Mouse (Mus musculus): Measurements from ENCODE around the gene Speer4d. TPM values are rescaled to one million over a fixed set of nuclear protein-coding genes. Genes with fewer than 3 reads are reported as not detected.
A peak's percentile ranks its signal among the peaks of the same experiment; 100 is the strongest.
"Not testable (repeated sequence)": the region's sequence is repeated elsewhere in the genome, so short reads cannot be mapped to it uniquely, and the experiment has no call there.

The Speer4d gene
- not detected for total RNA-seq (2021)

DNA sequence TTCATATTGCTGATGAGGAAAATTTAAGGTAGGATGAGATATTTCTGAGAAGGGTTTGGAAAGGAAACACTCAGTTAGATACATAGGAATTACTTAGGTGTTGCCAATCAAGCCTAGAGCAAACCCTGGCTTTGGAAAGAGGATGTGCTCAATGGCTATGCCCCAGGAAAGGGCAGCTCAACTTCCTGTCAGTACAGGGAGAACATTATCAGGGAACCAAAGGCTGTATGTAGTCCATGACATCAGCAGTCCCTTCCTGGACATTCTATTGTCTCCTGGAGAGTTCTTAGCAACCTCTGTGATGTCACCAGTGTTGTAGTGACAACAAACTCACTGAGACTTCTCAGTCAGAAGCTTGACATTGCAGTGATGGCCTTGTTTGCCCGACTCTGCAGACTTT is at the start of gene Speer4d:
Gene Speer4d, plus strand, starts transcription at position 301 of the 400 bp plus-strand sequence.
- DNase-seq; intact Hi-C loops (cut with DNase I): not testable (repeated sequence)

DNA sequence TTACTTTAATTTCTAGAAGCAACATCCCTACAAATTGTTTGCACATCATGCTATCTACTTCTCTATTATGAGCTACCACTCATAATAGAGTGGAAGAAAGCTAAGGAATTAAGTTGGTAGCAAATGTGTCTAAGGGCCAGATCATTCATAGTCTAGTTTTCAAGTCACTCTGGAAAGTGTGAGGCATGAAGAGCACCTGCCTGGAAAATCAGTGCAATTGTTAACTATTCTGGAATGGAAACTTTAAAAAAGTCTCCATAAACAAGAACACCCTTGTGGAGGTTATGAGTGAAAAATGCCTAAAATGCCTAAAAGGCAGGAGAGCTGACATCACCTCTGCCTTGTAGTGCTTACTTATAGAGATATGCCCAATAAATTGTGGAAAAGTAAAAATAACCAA is 45.1 kb upstream of the Speer4d start:
- DNase-seq; intact Hi-C loops (cut with DNase I): not testable (repeated sequence)

DNA sequence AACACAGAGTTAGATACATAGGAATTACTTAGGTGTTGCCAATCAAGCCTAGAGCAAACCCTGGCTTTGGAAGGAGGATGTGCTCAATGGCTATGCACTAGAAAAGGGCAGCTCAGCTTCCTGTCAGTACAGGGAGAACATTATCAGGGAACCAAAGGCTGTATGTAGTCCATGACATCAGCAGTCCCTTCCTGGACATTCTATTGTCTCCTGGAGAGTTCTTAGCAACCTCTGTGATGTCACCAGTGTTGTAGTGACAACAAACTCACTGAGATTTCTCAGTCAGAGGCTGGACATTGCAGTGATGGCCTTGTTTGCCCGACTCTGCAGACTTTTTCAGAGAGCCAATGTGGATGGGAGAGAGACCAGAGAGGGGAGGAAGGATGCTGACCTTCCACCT is 41.8 kb upstream of the Speer4d start, which contains the start of gene Gm21083:
Gene Gm21083, plus strand, starts transcription at position 301 of the 400 bp plus-strand sequence.
- intact Hi-C loops (cut with DNase I); DNase-seq: not testable (repeated sequence)

DNA sequence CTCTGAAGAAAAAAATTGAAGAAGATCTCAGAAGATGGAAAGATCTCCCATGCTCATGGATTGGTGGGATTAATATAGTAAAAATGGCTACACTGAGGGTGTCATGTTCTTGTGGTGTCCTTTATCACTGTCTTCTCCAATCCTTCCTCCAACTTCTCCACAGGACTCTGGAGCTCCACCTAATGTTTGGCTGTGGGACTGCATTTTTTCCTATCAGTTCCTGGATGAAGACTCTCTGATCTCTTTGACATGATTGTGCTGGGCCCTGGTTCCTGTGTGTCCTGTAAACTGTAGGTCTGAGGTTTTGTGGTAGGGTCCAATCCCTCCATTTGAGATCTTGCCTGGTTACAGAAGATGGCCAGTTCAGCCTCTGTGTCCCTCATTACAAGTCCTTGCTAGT is 32.5 kb upstream of the Speer4d start:
- intact Hi-C loops (cut with DNase I), result loop anchor here (5.0 kb wide), 1 partner anchor 39 kb away; no protein-coding TSS in a partner anchor
- peak; percentile 8 to 50 for DNase-seq

DNA sequence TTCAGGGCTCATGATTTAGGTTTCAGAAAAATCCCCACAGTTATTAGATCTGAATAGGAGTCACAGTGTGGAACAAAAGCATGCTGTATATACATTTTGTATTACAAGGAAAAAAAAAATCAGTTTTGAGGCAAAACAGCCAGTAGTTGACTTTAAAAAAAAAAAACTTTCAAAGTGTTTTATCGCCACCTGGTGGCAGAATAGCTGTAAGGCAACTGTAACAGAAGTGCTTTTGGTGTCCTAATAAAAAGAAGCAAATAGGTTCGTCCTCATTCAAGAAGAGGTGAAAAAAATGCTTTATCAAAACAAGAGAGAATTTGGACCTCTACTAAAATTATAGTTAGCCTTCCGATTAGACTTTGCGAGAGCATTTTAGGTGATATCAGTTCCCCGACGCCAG is 30.6 kb upstream of the Speer4d start:
- peak; percentile 8 to 24 for DNase-seq
- intact Hi-C loops (cut with DNase I), result loop anchor here (5.0 kb wide), 1 partner anchor 41 kb away; no protein-coding TSS in a partner anchor

DNA sequence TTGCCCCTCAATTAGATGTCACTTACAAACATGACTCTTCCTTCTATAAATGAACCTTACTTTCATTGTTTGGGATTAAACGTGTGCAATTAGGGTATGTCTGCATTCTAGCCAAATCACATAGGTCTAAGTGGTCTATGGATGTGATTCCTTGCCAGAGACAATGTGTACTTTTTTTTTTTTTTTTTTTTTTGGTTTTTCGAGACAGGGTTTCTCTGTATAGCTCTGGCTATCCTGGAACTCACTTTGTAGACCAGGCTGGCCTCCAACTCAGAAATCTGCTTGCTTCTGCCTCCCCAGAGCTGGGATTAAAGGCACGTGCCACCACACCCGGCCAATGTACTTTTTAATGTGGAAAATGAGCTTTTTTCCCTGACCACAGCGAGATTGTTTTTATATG is 28.2 kb upstream of the Speer4d start:
- intact Hi-C loops (cut with DNase I); DNase-seq: not testable (repeated sequence)

DNA sequence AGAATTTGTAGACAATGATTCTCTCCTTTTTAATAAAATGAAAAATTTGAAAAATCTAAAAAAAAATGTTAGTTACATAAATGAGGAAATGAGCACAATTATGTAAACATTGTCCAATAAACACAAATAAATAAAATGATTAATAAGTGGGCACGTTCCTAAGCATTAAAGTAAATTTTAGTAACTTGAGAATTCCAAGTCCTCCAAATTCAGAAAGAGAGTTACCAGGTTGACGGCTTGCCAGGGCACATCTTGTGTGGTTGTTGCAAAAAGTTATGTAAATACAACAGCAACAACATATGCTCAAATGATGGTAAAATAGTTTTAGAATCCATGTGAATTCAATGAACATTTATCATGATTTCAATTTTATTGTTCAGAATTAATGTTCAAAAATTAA is 27.3 kb upstream of the Speer4d start:
- intact Hi-C loops (cut with DNase I); DNase-seq: not testable (repeated sequence)

DNA sequence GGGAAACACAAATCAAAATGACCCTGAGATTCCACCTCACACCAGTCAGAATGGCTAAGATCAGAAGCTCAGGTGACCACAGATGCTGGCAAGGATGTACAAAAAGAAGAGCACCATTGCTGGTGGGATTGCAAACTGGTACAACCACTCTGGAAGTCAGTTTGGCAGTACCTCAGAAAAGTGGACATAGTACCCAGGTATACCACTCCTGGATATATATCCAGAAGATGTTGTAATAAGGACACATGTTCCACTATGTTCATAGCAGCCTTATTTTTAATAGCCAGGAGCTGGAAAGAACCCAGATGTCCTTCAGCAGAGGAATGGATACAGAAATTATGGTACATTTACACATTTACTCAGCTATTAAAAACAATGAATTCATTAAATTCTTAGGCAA is 20.0 kb upstream of the Speer4d start:
- intact Hi-C loops (cut with DNase I), result not testable (repeated sequence)

DNA sequence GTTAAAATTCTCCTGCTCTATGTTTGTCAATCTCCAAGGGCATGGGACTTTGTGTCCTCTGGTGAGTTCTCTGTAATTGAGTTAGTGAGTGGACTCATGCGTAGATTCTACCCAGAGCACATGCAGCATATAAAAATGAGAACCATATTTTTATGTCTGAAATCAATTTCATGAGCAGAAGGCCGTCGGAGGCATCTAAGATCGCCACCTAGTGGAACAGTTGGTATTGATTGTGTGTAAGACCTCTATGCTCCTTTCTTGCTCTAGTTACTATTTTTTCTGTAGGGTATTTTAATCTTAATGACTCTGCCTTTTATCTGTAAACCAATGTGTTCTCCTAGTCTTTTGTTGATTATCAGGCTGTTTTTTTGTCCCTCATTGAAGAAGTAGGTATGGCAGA is 18.5 kb upstream of the Speer4d start:
- intact Hi-C loops (cut with DNase I), result not testable (repeated sequence)
- DNase-seq, result peak; percentile 6 to 12

More for the DNA sequence above, 20.0 kb upstream of the Speer4d start:
- not testable (repeated sequence) for DNase-seq

DNA sequence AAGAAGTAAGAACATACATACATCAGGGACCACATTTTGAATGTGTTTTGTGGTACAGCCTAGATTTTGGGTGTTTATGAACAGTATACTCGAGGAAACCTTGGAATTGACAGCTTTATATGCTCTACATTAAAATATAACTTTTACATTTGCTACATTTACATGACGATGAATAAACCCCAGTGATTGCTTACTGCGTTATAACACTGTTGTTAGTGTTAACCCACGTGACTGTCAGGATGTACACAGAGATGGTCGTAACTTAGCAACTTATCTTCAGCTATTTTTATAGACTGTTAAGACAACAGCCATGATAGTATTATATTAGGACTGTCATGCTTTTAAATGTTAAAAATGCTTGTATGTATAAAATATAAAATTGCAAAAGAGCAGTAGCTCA is 17.4 kb upstream of the Speer4d start:
- DNase-seq; intact Hi-C loops (cut with DNase I): not testable (repeated sequence)

DNA sequence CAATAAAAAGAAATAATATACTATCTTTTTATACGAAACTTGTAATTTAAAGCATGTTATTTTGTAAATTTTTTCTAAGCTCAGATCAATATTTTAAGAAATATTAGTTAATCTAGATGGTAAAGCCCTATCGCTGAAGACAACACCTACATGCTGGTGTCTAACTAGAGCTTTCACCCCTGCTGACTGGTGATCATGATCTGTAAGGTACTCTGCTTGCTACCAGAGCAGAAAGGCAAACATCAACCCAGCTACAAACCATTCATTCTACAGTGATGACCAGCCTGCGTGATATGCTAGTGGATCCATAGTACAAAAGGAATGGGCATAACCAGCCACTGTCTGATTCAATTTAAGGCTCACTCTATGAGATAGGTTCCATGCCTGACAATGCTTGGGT is 16.9 kb upstream of the Speer4d start:
- intact Hi-C loops (cut with DNase I); DNase-seq: not testable (repeated sequence)

DNA sequence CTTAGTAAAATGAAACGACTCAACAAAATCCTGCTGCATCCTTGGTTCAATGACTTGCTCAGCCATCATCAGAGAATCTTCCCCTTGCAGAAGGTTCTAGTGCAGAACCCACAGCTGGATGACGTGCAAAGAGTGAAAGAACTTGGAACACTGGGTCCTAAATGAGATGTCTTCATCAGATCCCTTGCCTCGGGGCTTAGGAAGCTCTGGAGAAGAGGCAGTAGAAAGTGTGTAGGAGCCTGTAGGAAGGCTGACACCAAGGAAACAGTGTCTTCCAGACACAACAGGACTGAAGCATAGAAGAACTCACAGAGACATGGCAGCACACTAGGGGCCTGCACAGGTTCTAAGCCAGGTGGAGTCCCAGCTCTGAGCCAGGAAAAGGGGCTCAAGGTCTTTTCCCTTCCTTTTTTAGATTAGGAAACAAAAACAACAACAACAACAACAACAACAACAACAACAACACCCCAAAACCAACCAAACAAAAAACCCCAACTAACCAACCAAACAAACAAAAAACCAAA is 16.4 kb upstream of the Speer4d start:
- DNase-seq; intact Hi-C loops (cut with DNase I): not testable (repeated sequence)

DNA sequence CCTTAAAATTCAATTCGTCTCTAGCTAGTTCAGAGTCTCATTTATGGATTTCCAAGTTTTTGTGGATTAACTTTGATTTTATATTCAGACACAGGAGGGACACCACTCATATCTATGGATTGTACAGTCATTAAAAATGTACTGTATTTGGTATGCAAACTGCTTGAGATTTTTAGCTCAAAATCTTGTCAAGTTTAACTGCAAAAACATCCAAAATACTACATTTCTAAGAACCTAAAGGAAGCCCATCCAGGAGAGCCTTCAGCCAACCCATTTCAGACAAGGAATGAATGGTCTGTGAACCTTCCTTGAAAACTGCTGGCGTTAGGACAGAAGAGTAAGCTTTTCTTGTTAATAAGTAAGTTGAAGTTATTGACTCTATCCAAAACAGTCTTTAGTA is 15.9 kb upstream of the Speer4d start:
- intact Hi-C loops (cut with DNase I); DNase-seq: not testable (repeated sequence)

DNA sequence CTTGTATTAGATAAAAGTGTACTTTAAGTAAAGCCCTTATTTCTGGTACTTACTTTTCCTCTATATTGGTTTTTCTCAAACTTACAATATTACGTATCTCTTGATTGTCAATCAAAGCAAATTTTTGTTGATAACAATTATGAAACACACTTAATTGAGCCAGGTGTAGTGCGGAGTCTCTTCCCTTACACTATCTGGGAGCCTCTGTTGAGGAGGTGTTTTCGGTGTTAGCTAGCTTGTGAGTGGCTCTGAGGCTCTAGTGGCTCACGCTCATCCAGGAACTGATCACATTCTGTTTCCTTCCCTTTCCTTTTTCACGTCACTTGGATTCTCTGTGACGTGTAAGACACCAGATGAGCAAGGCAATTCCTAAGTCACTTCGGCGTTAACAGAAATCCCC is 15.3 kb upstream of the Speer4d start:
- DNase-seq; intact Hi-C loops (cut with DNase I): not testable (repeated sequence)

DNA sequence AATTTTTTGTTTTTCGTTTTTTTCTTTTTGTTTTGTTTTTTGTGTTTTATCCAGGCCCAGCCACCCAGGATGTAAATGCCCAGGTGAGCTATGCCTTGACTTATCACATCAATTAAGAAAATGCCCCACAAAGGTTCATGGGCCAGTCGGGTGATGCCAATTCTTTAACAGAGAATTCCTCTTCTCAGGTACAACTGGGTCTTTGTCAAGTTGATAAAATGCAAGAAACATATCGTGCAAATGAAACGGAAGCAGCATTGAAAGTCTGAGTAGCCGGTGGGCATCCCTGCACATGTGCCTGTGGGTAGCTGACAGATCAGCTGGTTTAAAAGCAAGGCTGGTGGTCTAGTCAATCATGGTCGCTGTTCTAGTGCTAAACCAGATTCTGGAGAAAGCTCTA is 12.2 kb upstream of the Speer4d start:
- intact Hi-C loops (cut with DNase I), result not testable (repeated sequence)
- DNase-seq, result peak; percentile 6 to 7

DNA sequence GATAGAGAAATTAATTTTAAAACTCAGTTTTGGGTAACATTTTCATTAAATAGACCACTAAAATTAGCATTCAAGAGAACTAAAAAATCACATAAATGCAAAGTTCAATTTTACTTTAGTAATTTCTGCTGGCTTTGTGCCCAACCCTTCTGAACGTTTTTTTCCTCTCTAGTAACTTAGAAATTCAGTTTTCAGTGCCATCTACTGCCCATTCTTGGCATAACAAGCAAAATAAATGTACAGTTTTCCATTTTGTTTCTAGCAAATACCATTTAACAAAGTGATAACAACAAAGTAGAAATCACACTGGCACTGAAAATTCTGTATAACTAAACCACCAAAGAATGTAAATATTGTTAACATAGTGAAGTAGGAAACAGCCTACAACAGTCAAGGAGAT is 8.2 kb upstream of the Speer4d start:
- intact Hi-C loops (cut with DNase I), result not testable (repeated sequence)
- peak in 1 of 2 experiments; percentile 8 for DNase-seq

DNA sequence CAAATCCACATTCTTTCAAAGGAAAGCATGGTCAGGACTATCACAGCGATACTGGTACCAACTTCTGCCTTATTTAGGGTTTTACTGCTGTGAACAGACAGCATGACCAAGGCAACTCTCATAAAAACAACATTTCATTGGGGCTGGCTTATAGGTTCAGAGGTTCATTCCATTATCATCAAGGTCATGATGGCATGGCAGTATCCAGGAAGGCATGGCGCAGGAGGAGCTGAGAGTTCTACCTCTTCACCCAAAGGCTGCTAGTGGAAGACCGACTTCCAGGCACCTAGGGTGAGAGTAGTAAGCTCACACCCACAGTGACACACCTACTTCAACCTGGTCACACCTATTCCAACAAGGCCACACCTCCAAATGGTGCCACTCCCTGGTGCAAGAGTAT is 2.7 kb upstream of the Speer4d start:
- intact Hi-C loops (cut with DNase I); DNase-seq: not testable (repeated sequence)

DNA sequence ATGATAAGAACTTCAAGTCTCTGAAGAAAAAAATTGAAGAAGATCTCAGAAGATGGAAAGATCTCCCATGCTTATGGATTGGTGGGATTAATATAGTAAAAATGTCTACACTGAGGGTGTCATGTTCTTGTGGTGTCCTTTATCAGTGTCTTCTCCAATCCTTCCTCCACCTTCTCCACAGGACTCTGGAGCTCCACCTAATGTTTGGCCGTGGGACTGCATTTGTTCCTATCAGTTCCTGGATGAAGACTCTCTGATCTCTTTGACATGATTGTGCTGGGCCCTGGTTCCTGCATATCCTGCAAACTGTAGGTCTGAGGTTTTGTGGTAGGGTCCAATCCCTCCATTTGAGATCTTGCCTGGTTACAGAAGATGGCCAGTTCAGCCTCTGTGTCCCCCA is 9.3 kb downstream of the Speer4d start:
- DNase-seq; intact Hi-C loops (cut with DNase I): not testable (repeated sequence)

DNA sequence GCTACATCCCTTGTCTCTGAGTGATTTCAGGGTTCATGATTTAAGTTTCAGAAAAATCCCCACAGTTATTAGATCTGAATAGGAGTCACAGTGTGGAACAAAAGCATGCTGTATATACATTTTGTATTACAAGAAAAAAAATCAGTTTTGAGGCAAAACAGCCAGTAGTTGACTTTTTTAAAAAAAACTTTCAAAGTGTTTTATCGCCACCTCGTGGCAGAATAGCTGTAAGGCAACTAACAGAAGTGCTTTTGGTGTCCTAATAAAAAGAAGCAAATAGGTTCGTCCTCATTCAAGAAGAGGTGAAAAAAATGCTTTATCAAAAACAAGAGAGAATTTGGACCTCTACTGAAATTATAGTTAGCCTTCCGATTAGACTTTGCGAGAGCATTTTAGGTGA is 11.2 kb downstream of the Speer4d start:
- intact Hi-C loops (cut with DNase I), result not testable (repeated sequence)
- DNase-seq, result peak in 1 of 2 experiments; percentile 5

DNA sequence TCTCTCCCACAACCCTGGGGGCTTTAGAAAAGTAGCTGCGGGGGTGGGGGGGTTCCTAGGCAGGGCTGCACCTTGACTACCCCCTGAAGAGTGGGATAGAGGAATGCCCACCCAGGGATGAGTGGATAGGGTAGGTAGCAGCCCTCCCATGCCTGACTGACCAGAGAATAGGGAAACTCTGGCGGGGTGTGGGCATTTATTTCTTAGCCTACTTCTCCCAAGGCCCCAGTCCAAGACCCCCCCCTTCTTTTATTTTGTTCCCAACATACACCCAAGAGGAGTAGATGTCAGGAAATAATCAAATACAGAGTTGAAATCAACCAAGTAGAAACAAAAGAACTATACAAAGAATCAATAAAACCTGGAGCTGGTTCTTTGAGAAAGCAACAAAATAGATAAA is 18.8 kb downstream of the Speer4d start:
- DNase-seq; intact Hi-C loops (cut with DNase I): not testable (repeated sequence)

DNA sequence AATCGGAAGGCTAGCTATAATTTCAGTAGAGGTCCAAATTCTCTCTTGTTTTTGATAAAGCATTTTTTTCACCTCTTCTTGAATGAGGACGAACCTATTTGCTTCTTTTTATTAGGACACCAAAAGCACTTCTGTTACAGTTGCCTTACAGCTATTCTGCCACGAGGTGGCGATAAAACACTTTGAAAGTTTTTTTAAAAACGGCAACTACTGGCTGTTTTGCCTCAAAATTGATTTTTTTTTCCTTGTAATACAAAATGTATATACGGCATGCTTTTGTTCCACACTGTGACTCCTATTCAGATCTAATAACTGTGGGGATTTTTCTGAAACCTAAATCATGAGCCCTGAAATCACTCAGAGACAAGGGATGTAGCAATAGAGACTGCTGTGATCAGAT is 26.8 kb downstream of the Speer4d start:
- DNase-seq; intact Hi-C loops (cut with DNase I): not testable (repeated sequence)

DNA sequence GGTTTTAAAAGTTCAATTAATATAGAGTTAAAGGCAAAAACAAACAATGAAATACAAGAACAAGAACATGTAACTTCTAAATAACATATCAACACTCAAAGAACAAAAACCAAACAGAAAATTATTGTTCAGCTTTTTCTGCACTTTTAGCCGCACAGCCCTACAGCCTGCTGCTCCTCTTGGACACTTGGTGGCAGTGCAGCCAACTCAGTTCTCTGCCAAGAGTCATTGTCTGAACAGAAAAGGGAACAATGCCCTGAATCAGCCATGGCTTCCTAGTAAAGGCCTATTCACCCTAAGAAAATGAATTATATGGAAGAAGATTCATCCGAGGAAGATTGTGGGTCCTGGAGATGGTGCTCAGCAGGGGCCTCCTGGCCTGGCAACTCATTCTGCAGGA is 33.5 kb downstream of the Speer4d start:
- peak in 1 of 2 experiments; percentile 5 for DNase-seq
- intact Hi-C loops (cut with DNase I), result not testable (repeated sequence)

DNA sequence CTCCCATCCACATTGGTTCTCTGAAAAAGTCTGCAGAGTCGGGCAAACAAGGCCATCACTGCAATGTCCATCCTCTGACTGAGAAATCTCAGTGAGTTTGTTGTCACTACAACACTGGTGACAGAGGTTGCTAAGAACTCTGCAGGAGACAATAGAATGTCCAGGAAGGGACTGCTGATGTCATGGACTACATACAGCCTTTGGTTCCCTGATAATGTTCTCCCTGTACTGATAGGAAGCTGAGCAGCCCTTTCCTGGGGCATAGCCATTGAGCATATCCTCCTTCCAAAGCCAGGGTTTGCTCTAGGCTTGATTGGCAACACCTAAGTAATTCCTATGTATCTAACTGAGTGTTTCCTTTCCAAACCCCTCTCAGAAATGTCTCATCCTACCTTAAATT is 38.1 kb downstream of the Speer4d start, which contains the start of gene 4930572O03Rik:
Gene 4930572O03Rik, minus strand, starts transcription at position 101 of the 400 bp plus-strand sequence.
- intact Hi-C loops (cut with DNase I), result not testable (repeated sequence)

More for the DNA sequence above, 38.1 kb downstream of the Speer4d start, which contains the start of gene 4930572O03Rik:
- not testable (repeated sequence) for DNase-seq

All from heart, postnatal 10 days (tissue).